Mouse (Mus musculus): Measurements from ENCODE around the gene Kif26b. TPM values are rescaled to one million over a fixed set of nuclear protein-coding genes. Genes with fewer than 3 reads are reported as not detected.

Kif26b gene
- total RNA-seq, 2 experiments from 2014 or later: 8.6 to 9.0 TPM

GRCm38 (mm10) chr1:178655525-178655924 lies 126.6 kb downstream of the Kif26b start:
- DNase-seq (ENCODE audit: low spot score in 2 of 2): no peak

DNA sequence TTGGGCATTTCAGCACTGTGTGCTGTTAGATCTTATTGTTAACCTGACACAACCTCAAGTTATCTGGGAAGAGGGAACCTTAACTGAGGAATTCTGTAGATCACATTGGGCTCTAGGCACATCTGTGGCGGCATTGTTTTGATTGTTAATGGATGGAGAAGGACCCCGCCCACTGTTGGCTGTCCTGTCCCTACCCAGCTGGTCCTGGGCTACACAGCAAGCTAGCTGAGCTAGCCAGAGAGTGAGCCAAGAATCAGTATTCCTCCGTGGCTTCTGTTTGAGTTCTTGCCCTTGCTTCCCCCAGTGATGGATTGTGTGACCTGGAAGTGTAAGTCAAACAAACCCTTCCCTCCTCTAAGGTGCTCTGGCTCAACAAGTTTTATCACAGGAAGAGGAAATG lies 132.1 kb downstream of the Kif26b start:
- DNase-seq (ENCODE audit: low spot score in 2 of 2): no peak

GRCm38 (mm10) chr1:178661556-178661955 lies 132.6 kb downstream of the Kif26b start:
- DNase-seq (ENCODE audit: low spot score in 2 of 2): no peak

DNA sequence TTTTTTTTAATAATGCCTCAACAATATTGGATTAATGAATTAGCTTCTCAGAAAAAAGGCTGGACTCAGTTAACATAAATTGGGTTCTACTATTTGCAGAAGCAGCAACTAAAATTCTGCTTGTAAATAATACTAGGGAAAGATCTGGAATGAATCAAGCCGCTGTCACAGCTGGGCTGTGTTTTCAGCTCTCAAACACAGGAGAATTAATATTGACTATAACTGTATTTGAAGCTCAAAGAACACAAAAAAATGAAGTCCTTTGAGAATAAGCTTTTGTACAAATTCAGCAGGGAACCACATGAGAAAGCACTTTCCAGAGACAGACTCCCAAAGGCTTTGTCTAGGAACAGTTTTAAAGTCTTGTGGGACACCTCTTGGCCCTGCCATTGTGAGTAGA lies 134.6 kb downstream of the Kif26b start:
- DNase-seq (ENCODE audit: low spot score in 2 of 2): no peak

GRCm38 (mm10) chr1:178664271-178664969 lies 135.5 kb downstream of the Kif26b start:
- no peak for DNase-seq (ENCODE audit: low spot score in 2 of 2)

DNA sequence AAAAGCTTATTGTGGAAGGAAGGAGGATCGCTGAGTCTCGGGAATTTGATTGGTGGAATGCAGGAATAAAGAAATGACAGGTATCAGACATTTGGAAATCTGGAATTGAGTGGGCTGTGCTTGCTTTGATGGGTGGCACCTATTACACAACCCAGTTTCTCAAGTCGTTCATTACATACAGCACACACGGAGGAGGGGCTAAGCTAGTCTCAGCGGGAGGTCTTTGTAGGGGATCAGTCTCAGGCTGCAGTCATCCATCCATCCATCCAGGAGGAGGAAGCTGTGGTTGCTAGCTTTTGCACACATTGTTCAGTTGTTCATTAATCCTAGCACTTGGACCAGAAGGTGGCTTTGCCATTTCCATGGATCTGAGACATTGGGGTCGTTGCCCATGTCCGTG lies 137.6 kb downstream of the Kif26b start:
- no peak for DNase-seq (ENCODE audit: low spot score in 2 of 2)

- DNase-seq (ENCODE audit: low spot score in 2 of 2): no peak
Measured at GRCm38 (mm10) chr1:178667808-178668207, 138.9 kb downstream of the Kif26b start.

GRCm38 (mm10) chr1:178668907-178669306 lies 140.0 kb downstream of the Kif26b start:
- DNase-seq (ENCODE audit: low spot score in 2 of 2): no peak

- DNase-seq (ENCODE audit: low spot score in 2 of 2): no peak
Measured at GRCm38 (mm10) chr1:178673051-178673450, 144.1 kb downstream of the Kif26b start.

DNA sequence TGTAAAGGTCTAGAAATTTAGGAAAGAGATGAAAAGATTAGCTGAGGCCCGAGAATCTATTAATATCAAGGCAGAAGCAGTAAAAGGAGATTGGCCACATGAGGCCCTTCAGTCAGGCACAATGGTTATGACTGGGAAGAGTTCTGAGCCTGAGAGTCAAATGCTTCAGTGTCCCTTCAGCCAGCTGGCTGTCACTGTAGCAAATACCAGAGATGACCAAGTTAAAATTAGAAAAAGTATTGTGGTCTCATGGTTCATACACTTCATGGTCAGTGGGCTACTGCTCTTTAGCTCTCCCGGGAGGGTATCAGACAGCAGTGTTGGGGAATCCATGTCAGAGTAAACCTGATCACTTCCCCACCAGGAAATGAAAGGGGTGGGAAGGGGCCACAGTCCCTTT lies 144.6 kb downstream of the Kif26b start:
- no peak for DNase-seq (ENCODE audit: low spot score in 2 of 2)

DNA sequence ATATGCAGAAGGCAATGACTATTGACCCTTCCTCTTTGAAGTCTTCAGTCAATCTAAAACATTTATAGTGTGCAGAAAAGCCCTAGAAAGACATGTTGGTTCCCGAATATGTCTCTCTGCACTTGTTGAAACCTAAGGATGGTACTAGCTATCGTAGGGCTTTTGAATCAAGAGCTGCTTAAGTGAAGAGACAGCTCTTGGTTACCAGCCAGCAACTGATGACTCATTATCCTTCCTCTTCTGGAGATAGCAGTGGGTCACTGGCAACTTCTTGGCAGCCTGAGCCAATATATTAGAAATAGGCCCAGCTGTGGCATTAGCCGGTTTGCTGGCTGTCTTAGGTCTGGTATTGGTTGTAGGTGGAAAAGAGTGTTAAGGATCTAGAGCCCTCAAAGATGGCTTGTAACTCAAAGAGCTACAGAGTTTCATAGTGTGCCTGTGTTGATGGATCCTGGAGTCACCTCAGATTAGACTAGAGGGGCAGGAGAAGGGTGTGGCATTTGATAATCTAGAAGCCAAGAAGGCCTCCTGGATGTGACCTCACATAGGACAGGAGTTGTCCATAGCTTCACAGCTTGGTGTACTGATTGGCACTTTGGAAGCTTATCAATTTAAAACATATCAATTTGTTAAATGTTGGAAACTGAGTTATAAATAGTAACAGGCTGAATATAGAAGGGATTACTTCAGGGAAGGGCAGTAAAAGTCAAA lies 146.8 kb downstream of the Kif26b start:
- no peak for DNase-seq (ENCODE audit: low spot score in 2 of 2)

DNA sequence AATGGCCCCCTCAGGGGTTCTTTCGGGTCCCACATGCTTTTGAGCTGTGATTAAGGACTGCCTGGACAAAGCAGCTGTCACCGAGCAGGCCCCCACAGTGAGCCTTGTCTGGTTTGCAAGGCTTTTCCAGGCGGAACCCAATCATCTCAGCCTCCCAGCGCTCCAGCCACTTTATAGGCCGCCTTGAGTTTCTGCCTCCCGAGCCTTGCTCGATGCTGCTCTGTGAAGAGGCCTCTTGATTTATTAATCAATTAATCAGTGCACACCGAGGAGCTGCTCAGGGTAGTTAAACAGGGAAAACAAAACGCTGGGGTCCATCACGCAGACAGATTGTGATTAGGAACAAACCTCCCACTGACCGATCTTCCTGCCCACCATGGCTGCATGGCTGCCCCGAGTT lies 148.2 kb downstream of the Kif26b start:
- DNase-seq (ENCODE audit: low spot score in 2 of 2): no peak

- no peak for DNase-seq (ENCODE audit: low spot score in 2 of 2)
Measured at GRCm38 (mm10) chr1:178677630-178678221, 148.8 kb downstream of the Kif26b start.

- peak; percentile 49 to 57 for DNase-seq (ENCODE audit: low spot score in 2 of 2)
Measured at GRCm38 (mm10) chr1:178683631-178684030, 154.7 kb downstream of the Kif26b start.

- no peak for DNase-seq (ENCODE audit: low spot score in 2 of 2)
Measured at GRCm38 (mm10) chr1:178684991-178685680, 156.2 kb downstream of the Kif26b start.

DNA sequence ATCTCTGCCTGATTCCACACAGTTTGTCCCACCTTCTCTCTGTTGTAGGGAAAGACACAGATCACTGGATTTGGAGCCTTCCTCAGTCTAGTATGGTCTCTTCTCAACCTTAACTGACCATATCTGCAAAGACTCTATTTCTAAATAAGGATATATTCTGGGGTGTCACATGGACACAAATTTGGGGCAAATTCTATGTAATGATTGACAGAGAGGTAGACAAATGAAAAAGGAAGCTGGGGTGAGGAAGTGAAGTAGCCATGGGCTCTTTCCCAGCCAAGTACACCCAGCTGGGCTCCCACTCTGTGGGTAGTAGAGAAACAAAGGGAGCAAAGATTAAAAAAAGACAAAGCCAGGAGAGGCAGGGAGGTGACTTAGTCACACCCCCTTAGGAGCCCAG lies 158.0 kb downstream of the Kif26b start:
- no peak for DNase-seq (ENCODE audit: low spot score in 2 of 2)

DNA sequence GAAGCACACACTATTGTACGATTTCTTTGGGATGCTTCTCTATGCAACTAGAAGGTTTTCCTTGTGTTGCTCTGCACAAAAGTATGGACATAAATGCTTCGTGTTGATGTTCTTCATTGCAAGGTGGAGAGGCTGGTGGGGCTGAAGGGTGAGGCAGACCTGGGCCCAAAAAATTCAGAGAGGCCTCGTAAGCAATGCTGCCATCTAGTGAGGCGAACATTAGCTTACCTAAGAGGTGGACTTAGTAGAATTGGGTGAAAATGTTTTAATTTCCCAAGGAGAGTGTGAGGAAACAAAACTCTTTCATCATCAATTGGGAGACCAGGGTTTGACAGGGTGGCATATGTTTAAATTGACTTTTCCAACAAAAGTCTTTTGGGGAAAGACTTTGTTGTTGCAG lies 160.6 kb downstream of the Kif26b start:
- no peak for DNase-seq (ENCODE audit: low spot score in 2 of 2)

- DNase-seq (ENCODE audit: low spot score in 2 of 2): no peak
Measured at GRCm38 (mm10) chr1:178691679-178692078, 162.8 kb downstream of the Kif26b start.

GRCm38 (mm10) chr1:178700102-178700501 lies 171.2 kb downstream of the Kif26b start:
- no peak for DNase-seq (ENCODE audit: low spot score in 2 of 2)

- DNase-seq (ENCODE audit: low spot score in 2 of 2): no peak
Measured at GRCm38 (mm10) chr1:178703496-178703895, 174.6 kb downstream of the Kif26b start.

DNA sequence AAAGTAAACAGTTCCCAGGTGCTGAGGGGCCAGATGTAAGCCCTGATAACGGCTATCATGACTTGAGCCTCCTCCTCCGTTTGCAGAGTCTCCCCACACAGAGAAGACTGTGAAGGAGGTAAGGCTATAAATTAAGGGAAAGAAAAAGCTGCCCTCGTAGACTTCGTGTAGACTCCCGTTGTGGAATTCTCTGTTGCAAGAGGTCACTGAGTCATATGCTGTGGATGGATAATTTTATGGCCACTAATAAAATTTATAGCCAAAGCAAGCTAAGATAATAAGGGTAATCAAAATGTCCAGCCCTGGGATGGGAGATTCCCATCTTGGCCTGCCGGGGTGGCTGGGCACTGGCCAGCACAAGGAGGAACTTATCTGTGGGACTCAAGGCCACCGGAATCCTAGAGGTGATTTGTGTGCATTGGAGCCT lies 179.0 kb downstream of the Kif26b start:
- no peak for DNase-seq (ENCODE audit: low spot score in 2 of 2)

DNA sequence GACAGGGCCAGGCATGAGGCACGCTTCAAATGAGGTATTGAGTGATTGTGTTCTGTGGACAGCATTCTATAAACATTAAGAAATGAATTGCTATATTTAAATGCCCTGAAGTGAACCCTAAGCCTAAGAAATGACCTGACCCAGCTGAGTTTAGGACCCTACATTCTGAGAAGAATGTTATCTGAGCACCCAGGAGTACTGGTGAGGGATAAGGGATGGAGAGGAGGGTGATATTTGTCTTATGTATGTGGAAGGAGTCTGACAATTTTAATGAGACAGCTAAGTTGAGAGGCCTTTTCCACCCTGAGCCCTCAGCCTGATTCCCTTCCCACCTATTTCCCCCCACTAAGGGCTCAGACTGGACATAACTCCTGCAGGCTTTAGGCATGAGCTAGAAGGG lies 179.4 kb downstream of the Kif26b start:
- DNase-seq (ENCODE audit: low spot score in 2 of 2): no peak

Data from left cerebral cortex, adult 18-20 months (tissue).